Mouse (Mus musculus) 416B (cell line): ENCODE measurements at regions not wholly inside any gene's neighbourhood (a gene's known extent, or its start where the extent isn't known, plus 50 kb on each side); places are given as distances from the start of the nearest gene placed in this dataset.

Experiments used
- DNase-seq: peaks from one replicate; pipeline ENCODE4 v3.0.0; 2011; ENCODE audit warnings: low read depth

GRCm38 (mm10) chr12:63393411-63393810, 1081.1 kb downstream of the Fscb start:
- DNase-seq, result no peak

DNA sequence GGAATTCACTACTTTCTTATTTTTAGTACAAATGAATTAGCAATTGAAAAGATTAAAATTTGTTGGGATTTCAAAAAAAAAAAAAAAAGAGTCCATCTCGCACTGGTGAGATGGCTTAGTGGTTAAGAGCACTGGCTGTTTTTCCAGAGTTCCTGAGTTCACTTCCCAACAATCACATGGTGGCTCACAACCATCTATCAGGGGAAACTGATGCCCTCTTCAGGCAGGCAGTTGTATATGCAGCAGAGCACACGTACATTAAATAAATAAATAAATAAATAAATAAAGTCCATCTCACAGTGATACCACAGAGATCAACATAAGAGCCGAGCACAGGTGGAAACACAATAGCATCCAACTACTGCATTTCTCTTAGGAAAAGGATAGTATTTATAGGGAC, 1093.8 kb downstream of the Fscb start:
- peak; percentile 25 for DNase-seq

GRCm38 (mm10) chr12:63369259-63369822, 1105.1 kb downstream of the Fscb start:
- DNase-seq, result peak; percentile 20
